8 mouse cellular contexts compared by ENCODE assay signal in genomic region chr12:78980683-78981091, GRCm38 (mm10). TPM values are rescaled to one million over a fixed set of nuclear protein-coding genes. Genes with fewer than 3 reads are reported as not detected.
DNase-seq lines count a peak whose midpoint lies in the region; ATAC-seq lines count a peak whose summit lies in the region.

No protein-coding gene starts in this region.

- WGBS in kidney, embryonic 15.5 days: 68% methylated on average over 5 of the region's 5 CpGs

- H3K4me3 ChIP-seq in kidney, embryonic 15.5 days (replicated peaks): no peak overlapping the region
- peak overlapping the region; percentile 93 for H3K4me3 ChIP-seq in megakaryocyte, embryonic 14.5 days (replicated peaks)

- H3K36me3 ChIP-seq in kidney, embryonic 15.5 days: no peaks in the 10 kb centered on the region
- peaks cover 26% of the 10 kb centered on the region for H3K36me3 ChIP-seq in megakaryocyte, embryonic 14.5 days (replicated peaks; ENCODE audit: low read length)

- no peaks in the 10 kb centered on the region for H3K4me1 ChIP-seq in kidney, embryonic 15.5 days
- H3K4me1 ChIP-seq in megakaryocyte, embryonic 14.5 days: peaks cover 75% of the 10 kb centered on the region

- H3K27ac ChIP-seq in kidney, embryonic 15.5 days: no peak overlapping the region

- no peak for ATAC-seq in kidney, embryonic 15.5 days (replicated peaks; ENCODE audit: low FRiP score)
- peak; percentile 94 for ATAC-seq in common myeloid progenitor, adult 5-6 weeks (replicated peaks; ENCODE audit: low read depth, poor library complexity, severe bottlenecking)

- no peaks in the 10 kb centered on the region for H3K9me3 ChIP-seq in kidney, embryonic 15.5 days (replicated peaks)
- H3K9me3 ChIP-seq in megakaryocyte, embryonic 14.5 days: no peaks in the 10 kb centered on the region

- peak; percentile 50 for DNase-seq in kidney, adult 11 months
- DNase-seq in kidney, adult 9 months: peak; percentile 65
- peak; percentile 75 to 78 for DNase-seq in thymus, postnatal 36 days
- DNase-seq in ovary, adult 18-20 months (ENCODE audit: low spot score): no peak
- DNase-seq in cerebellum, postnatal 25 days: no peak

- no peak overlapping the region for H3K9ac ChIP-seq in kidney, embryonic 15.5 days

- H3K4me2 ChIP-seq in kidney, embryonic 15.5 days: no peak overlapping the region

- no peaks in the 10 kb centered on the region for H3K27me3 ChIP-seq in kidney, embryonic 15.5 days
- H3K27me3 ChIP-seq in megakaryocyte, embryonic 14.5 days (replicated peaks): no peaks in the 10 kb centered on the region

RNA-seq across cellular contexts. Expression of gene Tmem229b, which starts 26.7 kb away (rescaled TPM):
- polyA plus RNA-seq in kidney, embryonic 15.5 days (2015; fragmentation: Nextera tagmentation; extraction: Ambion mirVana): 4.2 and 4.5 TPM in 2 replicates
- 74.7 and 76.7 TPM in 2 replicates for total RNA-seq in common myeloid progenitor, adult 5-6 weeks (2017)
- 10.9 and 11.1 TPM in 2 replicates for polyA plus RNA-seq in megakaryocyte, embryonic 14.5 days (2012; ENCODE audit: insufficient read depth, low replicate concordance)

RNA-seq across cellular contexts. Expression of gene Plekhh1, which starts 48.3 kb away (rescaled TPM):
- polyA plus RNA-seq in kidney, embryonic 15.5 days (2015; fragmentation: Nextera tagmentation; extraction: Ambion mirVana): 6.3 and 7.0 TPM in 2 replicates
- total RNA-seq in common myeloid progenitor, adult 5-6 weeks (2017): 0.41 and 2.1 TPM in 2 replicates
- polyA plus RNA-seq in megakaryocyte, embryonic 14.5 days (2012; ENCODE audit: insufficient read depth, low replicate concordance): 0.02 TPM in 1 of 2 replicates, not detected in the other

Comparison
In these comparisons a context has a peak if more than half of its experiments do, and no peak if none do; other contexts are left out.
1. DNase-seq: peak in kidney, adult 11 months (single experiment), kidney, adult 9 months (single experiment) and thymus, postnatal 36 days (2 of 2); none in ovary, adult 18-20 months (single experiment) and cerebellum, postnatal 25 days (0 of 2).